Mouse (Mus musculus) mouse embryonic stem cell (cell line): ENCODE data around the gene Gxylt2.

Experiments used
- in situ Hi-C, 2 experiments: fragments of 300-500 bp; cut with MboI; formaldehyde crosslinking; loops; 1 replicate in 1 of 2; 3 replicates in 1 of 2; pipeline ENCODE4 v1.14.3; 2019 to 2020; ENCODE audit warnings: low sequenced_read_pairs in 2 of 2, low pct_unique_long_range_greater_than_20kb in 1 of 2, mixed read lengths in 1 of 2; ENCODE audit not compliant: unreplicated experiment in 1 of 2

Gxylt2 gene

GRCm38 (mm10) chr6:100708996-100709395 is 4.5 kb downstream of the Gxylt2 start:
- in situ Hi-C loops = no loop called here

DNA sequence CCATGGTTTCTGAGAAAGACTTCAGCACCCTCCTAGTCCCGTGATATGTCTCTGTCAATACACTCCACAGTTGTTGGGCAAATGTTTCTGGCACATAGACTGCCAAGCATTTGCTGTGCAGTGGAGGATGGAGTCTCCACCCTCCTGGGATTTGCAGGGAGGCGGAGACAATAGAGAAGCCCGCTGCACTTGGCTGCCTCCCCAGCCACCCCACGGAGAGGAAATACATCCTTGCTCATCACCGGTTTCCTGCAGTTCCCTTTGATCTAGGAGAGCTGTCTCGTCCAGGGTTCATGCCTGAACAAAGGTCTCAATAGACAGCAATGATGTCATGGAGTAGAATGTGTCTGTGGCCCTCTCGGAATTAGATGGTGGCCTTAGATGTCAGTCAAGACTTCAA is 4.9 kb downstream of the Gxylt2 start:
- in situ Hi-C loops = no loop called here

DNA sequence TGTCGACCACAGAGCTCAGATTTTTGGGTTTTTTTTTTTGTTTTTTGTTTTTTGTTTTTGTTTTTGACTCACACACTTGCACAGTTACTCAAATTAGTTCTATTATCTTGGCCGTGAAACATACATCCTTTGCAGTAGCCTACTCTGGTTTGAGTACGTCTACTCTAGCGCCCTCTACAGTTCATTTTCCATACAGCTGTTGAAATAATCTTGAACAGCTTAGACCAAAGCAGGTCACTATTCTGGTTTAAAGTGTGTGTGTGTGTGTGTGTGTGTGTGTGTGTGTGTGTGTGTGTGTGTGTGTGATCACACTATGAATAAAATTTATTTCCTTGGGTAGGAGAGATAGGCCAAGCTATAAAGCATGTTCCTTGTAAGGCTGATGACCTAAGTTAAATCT is 5.6 kb downstream of the Gxylt2 start:
- in situ Hi-C loops = no loop called here

DNA sequence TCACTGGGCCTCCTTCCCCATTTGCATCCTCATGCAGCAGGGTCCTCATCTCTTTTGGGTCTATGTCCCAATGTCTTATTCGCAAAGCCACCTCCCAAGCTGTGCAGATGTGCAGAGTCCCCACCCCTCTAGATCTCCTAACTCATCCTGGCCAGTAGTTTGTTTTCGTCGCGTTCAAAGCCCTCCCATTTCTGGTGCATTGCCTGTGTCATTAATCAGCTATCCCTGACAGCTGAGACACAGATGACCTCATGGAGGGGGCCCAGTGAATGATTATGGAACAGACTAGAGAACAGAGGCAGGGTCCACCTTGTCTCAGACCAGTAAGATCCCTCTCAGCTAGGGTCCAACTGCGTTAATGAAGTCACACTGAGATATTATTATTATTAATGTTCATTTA is 6.3 kb downstream of the Gxylt2 start:
- in situ Hi-C loops = no loop called here

DNA sequence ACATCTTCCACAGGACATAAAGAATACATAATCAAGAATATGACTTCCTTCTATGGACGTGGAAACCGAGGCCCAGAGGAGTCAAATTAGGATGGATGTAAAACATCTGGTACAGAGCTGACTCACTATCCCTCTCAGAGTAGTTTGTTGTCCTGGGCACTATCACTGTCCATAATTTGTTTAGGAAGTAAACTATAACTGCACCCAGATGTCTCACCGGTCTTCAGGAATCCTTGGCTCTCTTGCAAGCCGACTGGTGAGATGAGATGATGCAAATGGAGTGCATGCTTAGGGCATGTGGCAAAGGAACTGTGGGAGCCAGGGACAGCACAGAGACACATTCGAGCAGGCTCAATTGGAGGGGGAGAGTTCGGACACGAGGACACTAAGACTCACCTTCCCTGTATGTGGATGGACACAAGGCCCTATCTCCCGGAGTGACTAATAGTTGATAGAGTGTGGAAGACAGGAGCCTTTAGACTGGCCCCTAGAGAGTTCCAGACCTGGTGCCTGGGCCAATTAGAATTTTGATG is 10.8 kb downstream of the Gxylt2 start:
- in situ Hi-C loops = no loop called here

GRCm38 (mm10) chr6:100716152-100716551 is 11.6 kb downstream of the Gxylt2 start:
- in situ Hi-C loops = no loop called here

GRCm38 (mm10) chr6:100716817-100717216 is 12.3 kb downstream of the Gxylt2 start:
- in situ Hi-C loops = no loop called here

DNA sequence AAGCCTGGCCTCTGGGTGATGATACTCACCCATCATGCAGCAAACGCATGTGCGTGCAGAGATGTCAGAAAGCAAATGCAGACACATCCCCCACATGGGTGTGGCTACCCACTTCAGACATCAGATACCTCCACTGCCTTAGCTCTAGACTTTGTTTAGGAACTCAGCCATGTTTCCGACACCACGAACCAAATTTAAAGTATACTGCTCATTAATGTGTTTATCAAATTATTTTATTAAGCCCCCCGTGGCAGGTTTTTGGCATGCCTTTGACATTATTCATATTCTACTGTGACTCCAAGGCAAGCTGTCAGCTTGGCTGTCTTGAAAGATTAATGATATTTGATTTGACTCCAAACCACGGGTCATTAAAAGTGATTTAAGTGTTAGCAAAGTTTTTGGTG is 15.6 kb downstream of the Gxylt2 start:
- in situ Hi-C loops = no loop called here

- in situ Hi-C loops = no loop called here
Measured at GRCm38 (mm10) chr6:100720882-100721721, 16.6 kb downstream of the Gxylt2 start.

DNA sequence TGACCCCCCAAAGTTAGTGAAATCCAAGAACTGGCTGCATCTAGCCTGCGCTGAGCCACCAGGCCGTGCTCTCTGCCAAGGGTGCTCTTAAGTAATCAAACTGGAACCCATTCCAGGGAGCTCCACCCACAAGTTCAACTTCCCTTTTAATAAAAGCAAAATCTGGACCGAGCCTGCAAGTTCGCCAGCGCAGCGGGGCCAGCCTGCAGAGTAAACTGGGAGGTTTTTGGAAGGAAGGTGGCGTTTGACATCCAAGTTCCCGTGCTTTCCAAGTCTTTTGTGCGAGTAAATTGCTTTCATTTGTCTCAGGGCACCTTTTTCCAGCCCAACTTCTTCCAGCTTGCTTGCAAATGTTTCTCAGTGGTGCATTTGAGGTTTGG is 27.5 kb downstream of the Gxylt2 start:
- in situ Hi-C loops = no loop called here

DNA sequence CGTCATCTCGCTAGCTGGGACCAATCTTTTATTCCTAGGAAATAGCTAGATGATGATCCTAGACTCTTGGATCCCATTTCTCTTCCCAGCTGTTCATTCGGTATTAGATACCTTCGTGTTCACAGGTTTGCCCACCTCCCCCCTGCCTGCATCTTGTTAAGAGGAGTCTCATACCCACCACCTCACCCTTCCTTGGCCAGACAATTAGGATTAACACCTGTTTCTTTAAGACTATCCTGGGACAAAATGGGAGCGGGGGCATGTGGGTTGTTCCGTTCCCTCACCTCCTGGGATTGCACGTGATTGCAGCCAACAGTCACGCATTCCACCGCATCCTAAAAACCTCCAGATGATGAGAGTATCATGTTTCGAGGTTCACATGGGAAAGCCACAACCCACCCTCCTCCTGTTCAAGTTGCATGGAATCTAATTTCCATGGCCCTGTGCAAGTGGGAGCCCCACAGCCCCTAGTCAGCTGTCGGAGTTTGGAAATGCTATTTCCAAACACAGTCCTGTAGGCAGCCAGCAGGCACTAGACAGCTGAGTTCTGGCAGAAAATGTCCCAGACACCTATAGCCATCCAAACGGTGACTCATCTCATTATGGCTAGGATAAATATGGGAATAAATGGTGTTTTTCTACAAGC is 28.0 kb downstream of the Gxylt2 start:
- in situ Hi-C loops = no loop called here

GRCm38 (mm10) chr6:100733218-100733617 is 28.7 kb downstream of the Gxylt2 start:
- in situ Hi-C loops = no loop called here

- in situ Hi-C loops = no loop called here
Measured at GRCm38 (mm10) chr6:100734321-100734720, 29.8 kb downstream of the Gxylt2 start.

- in situ Hi-C loops = no loop called here
Measured at GRCm38 (mm10) chr6:100758431-100759208, 54.1 kb downstream of the Gxylt2 start.

DNA sequence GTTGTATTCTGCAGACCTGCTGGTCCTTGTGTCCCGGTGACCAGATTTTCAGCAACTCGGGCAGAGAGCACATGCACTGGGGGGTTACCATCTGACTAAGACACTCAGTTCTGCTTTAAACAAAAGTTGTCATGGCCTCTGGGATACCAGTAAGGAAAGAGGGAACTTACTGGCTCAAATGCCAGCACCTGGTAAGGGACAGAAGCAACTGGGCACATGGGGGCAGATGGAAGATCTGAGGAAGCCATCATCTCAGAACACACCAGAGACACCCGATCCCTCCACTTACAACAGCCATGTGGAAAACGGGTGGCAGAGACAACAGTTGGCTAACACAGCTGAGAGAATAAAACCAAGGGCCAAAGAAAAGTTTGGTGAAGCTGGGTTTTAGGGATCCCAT is 63.2 kb downstream of the Gxylt2 start:
- in situ Hi-C loops = no loop called here

DNA sequence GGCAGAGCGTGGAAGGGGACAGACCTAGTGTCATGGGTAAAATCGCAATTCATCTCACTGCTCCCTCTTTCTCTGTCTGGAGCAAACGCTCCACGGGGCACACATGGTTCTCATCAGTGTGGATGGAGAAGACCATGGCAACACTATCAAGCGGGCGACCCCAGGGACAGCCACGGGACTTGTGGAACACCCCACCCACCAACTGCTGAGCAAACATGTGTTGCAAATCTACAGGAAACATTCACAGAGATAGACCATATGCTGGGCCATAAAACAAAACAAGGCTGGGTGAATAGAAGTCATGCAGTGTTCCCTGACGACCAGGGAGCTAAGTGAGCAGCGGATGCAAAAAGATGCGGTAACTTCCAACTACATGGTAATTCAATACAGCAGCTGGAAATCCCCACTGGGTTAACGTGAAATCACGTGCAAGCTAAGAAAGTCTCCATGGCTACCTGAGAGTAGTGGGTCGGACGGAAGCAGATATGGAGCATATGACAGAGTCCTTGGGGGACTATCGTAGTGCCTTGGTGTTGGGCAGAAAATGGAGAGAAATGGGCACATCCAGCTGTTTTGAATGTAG is 71.5 kb downstream of the Gxylt2 start:
- in situ Hi-C loops = no loop called here

GRCm38 (mm10) chr6:100778595-100778994 is 74.1 kb downstream of the Gxylt2 start:
- in situ Hi-C loops = no loop called here

GRCm38 (mm10) chr6:100780421-100780820 is 75.9 kb downstream of the Gxylt2 start:
- in situ Hi-C loops = no loop called here

- in situ Hi-C loops = no loop called here
Measured at GRCm38 (mm10) chr6:100781644-100782043, 77.1 kb downstream of the Gxylt2 start.
